Mouse (Mus musculus) intestine, embryonic 14.5 days (tissue): ENCODE data around the gene Agmo. TPM values are rescaled to one million over a fixed set of nuclear protein-coding genes. Genes with fewer than 3 reads are reported as not detected.

ENCODE experiments used
- polyA plus RNA-seq: library from polyadenylated mRNA; unstranded; fragments of >200 nt; fragmentation: Nextera tagmentation; extraction: Ambion mirVana; gene quantifications from 2 replicates; pipeline ENCODE4 v1.2.1, GENCODE M21; 2014

Gene Agmo
- polyA plus RNA-seq, 1 experiment from 2014 or later = 0.72 TPM

Other genes starting within 250 kb of the Agmo start
- 1.6 and 1.7 TPM in 2 replicates for gene Meox2, start 133.1 kb upstream of the Agmo start, polyA plus RNA-seq